Mouse (Mus musculus) embryonic facial prominence, embryonic 15.5 days (tissue): ENCODE measurements at regions not wholly inside any gene's neighbourhood (a gene's known extent, or its start where the extent isn't known, plus 50 kb on each side); places are given as distances from the start of the nearest gene placed in this dataset.

Experiments
- ATAC-seq: fragments of 200-750 bp; cut with Nextera tagmentation; 2 replicates; pipeline ENCODE4 v1.8.0; 2017; ENCODE audit warnings: low read depth, moderate TSS enrichment; ENCODE audit not compliant: insufficient number of reproducible peaks, low FRiP score, low TSS enrichment
- H3K27ac ChIP-seq: fragments of 300-500 bp; sonication (generic); replicated peaks from 2 replicates; pipeline ENCODE4 v1.5.1; 2015; ENCODE audit warnings: mild to moderate bottlenecking, inconsistent platforms
- H3K27me3 ChIP-seq: fragments of 300-500 bp; sonication (generic); 2 replicates; pipeline ENCODE4 v1.6.1; 2015; ENCODE audit warnings: inconsistent platforms
- H3K36me3 ChIP-seq: fragments of 300-500 bp; sonication (generic); 2 replicates; pipeline ENCODE4 v1.6.1; 2015; ENCODE audit warnings: mild to moderate bottlenecking, inconsistent platforms
- H3K4me1 ChIP-seq: fragments of 300-500 bp; sonication (generic); 2 replicates; pipeline ENCODE4 v1.6.1; 2015; ENCODE audit warnings: inconsistent platforms
- H3K4me2 ChIP-seq: fragments of 300-500 bp; sonication (generic); replicated peaks from 2 replicates; pipeline ENCODE4 v1.6.1; 2015; ENCODE audit warnings: mild to moderate bottlenecking, inconsistent platforms
- H3K4me3 ChIP-seq: fragments of 300-500 bp; sonication (generic); replicated peaks from 2 replicates; pipeline ENCODE4 v1.5.1; 2015; ENCODE audit warnings: mild to moderate bottlenecking, inconsistent platforms
- H3K9ac ChIP-seq: fragments of 300-500 bp; sonication (generic); 2 replicates; pipeline ENCODE4 v1.6.1; 2015; ENCODE audit warnings: inconsistent platforms
- H3K9me3 ChIP-seq: fragments of 300-500 bp; sonication (generic); replicated peaks from 2 replicates; pipeline ENCODE4 v1.6.1; 2016; ENCODE audit warnings: inconsistent platforms
- WGBS: fragments of 180-500 bp; shearing (Covaris S2); methylation state at CpG from one replicate; pipeline ENCODE4 v1.1.7; 2015; 5-methylcytosine and 5-hydroxymethylcytosine counted together

DNA sequence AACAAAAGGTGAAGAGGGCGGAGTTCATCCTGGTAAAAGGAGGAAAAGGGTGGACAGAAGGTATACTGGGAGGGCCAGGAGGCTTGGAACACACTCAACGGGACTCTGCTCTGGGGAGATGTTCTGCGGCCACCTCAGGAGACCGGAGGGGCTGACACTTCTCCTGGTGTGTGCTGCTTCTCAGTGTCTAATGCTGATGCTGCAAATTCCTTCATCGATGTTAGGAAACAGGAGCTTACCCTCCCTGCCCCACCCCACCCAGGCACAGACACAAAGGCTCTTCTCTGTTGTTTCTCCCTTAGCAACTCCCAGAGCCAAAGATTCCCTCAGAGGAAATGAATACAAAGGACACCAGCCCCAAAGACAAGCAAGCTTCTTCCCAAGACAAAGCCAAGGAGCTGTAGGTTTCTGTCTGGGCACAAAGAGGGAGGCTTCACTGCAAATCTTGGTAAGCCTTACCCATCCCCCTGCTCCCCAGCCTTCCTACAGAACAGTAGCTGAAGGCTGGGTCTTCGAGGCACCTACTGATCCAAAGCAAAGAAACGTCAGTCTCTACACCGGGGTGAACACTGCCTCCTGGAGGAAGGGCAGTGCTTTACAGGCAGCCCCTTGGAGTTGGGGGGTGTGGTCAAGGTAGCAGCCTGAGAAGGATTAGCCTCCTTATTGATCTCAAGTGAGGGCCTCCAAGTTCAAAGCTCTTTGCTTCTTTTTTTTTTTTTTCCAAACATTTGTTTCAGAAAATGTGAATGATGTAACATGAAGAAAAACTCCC is 128.2 kb downstream of the Hs3st3b1 start:
- no peak for ATAC-seq
- Histone ChIP-seq H3K4me2 (no peak overlapping the region), H3K36me3 (no peaks in the 10 kb centered on the region), H3K9ac (no peak overlapping the region), H3K4me3 (no peak overlapping the region), H3K27ac (no peak overlapping the region), H3K4me1 (peaks cover 8% of the 10 kb centered on the region; the same call in 1 of the 2 replicates), H3K9me3 (no peaks in the 10 kb centered on the region; the same call in 1 of the 2 replicates), H3K27me3 (no peaks in the 10 kb centered on the region)
- WGBS: 65% methylated on average over 8 of the region's 8 CpGs

DNA sequence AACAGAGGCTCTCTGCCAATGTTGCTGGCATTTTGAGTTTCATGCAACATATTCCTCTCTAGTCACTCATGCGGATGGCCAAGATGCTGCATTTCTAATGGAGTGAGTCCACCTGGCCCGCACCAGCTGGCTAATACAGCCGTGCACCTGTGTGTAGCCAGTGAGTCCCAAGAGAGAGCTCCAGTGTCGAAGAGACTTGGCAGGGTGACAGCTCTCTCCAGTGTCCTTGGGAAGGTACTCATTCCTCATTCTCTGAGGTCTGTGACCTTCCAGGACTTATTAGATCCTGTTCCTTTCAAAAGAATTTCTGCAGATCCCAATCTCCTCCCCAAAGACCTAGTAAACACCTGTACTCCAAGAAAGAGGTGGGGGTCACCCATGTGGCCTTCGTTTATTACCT is 109.9 kb downstream of the Hs3st3b1 start:
- Histone ChIP-seq H3K27me3 (no peaks in the 10 kb centered on the region), H3K36me3 (no peaks in the 10 kb centered on the region), H3K9ac (no peak overlapping the region), H3K4me3 (no peak overlapping the region), H3K4me2 (no peak overlapping the region), H3K9me3 (no peaks in the 10 kb centered on the region), H3K27ac (no peak overlapping the region), H3K4me1 (no peaks in the 10 kb centered on the region)
- ATAC-seq: no peak
- WGBS: 76% methylated on average over 5 of the region's 5 CpGs

- ATAC-seq: no peak
- no peaks in the 10 kb centered on the region for H3K4me1 ChIP-seq
- no peaks in the 10 kb centered on the region for H3K36me3 ChIP-seq
- WGBS: 77% methylated on average over 4 of the region's 4 CpGs
- no peak overlapping the region for H3K4me3 ChIP-seq
- H3K9ac ChIP-seq: no peak overlapping the region
- H3K4me2 ChIP-seq: no peak overlapping the region
- H3K9me3 ChIP-seq: no peaks in the 10 kb centered on the region
- H3K27ac ChIP-seq: no peak overlapping the region
- no peaks in the 10 kb centered on the region for H3K27me3 ChIP-seq
Observed at GRCm38 (mm10) chr11:63822847-63823246, 99.2 kb downstream of the Hs3st3b1 start.

- Histone ChIP-seq H3K4me1 (no peaks in the 10 kb centered on the region), H3K27me3 (no peaks in the 10 kb centered on the region), H3K4me2 (no peak overlapping the region), H3K9me3 (no peaks in the 10 kb centered on the region), H3K9ac (no peak overlapping the region), H3K36me3 (no peaks in the 10 kb centered on the region), H3K27ac (no peak overlapping the region), H3K4me3 (no peak overlapping the region)
- 77% methylated on average over 6 of the region's 6 CpGs for WGBS
- ATAC-seq: no peak
Observed at GRCm38 (mm10) chr11:63827271-63827762, 94.8 kb downstream of the Hs3st3b1 start.

GRCm38 (mm10) chr11:63833480-63833879 is 88.6 kb downstream of the Hs3st3b1 start:
- H3K27me3 ChIP-seq: peaks cover 5% of the 10 kb centered on the region; the same call in 1 of the 2 replicates
- 83% methylated on average over 3 of the region's 3 CpGs for WGBS

DNA sequence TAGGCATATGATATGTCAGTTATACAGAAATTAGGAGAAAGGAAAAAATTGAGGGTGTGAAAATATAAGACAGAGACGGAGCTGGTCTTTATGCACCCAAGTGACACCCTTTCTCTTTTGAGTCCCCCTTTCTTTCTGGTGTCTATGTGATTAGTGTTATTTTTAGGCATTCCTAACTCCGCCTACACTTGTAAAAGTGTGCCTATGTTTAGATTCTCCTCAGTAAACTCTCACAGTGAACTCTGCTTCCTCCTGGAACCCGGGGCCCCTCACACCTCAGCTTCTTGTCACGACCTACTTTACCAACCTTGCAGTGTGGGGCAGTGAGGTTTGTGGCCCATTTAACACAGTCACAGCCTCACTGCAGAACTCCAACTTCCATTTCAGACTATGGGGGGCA is 88.0 kb downstream of the Hs3st3b1 start:
- H3K27ac ChIP-seq: no peak overlapping the region
- 76% methylated on average over 4 of the region's 4 CpGs for WGBS
- H3K27me3 ChIP-seq: peaks cover 5% of the 10 kb centered on the region; the same call in 1 of the 2 replicates
- H3K4me3 ChIP-seq: no peak overlapping the region
- no peaks in the 10 kb centered on the region for H3K9me3 ChIP-seq
- no peaks in the 10 kb centered on the region for H3K4me1 ChIP-seq
- H3K4me2 ChIP-seq: no peak overlapping the region
- H3K9ac ChIP-seq: no peak overlapping the region
- ATAC-seq: no peak
- no peaks in the 10 kb centered on the region for H3K36me3 ChIP-seq

More at GRCm38 (mm10) chr11:63833480-63833879, 88.6 kb downstream of the Hs3st3b1 start:
- no peak overlapping the region for H3K9ac ChIP-seq
- H3K4me3 ChIP-seq: no peak overlapping the region
- H3K36me3 ChIP-seq: no peaks in the 10 kb centered on the region
- H3K27ac ChIP-seq: no peak overlapping the region
- H3K9me3 ChIP-seq: no peaks in the 10 kb centered on the region
- H3K4me2 ChIP-seq: no peak overlapping the region
- no peaks in the 10 kb centered on the region for H3K4me1 ChIP-seq
- ATAC-seq: no peak

GRCm38 (mm10) chr11:63834631-63835030 is 87.5 kb downstream of the Hs3st3b1 start:
- H3K9ac ChIP-seq: no peak overlapping the region
- peaks cover 5% of the 10 kb centered on the region; the same call in 1 of the 2 replicates for H3K27me3 ChIP-seq
- no peak for ATAC-seq
- H3K27ac ChIP-seq: no peak overlapping the region
- no peaks in the 10 kb centered on the region for H3K4me1 ChIP-seq
- no peak overlapping the region for H3K4me2 ChIP-seq
- no peak overlapping the region for H3K4me3 ChIP-seq
- H3K9me3 ChIP-seq: no peaks in the 10 kb centered on the region
- 52% methylated on average over 7 of the region's 7 CpGs for WGBS
- H3K36me3 ChIP-seq: no peaks in the 10 kb centered on the region
